Mouse (Mus musculus) cerebellum, adult 11-12 months (tissue): ENCODE results near the gene 4930412O13Rik.

Experiments used
- DNase-seq: peaks from one replicate; pipeline ENCODE4 v3.0.0; 2022

Gene 4930412O13Rik

GRCm38 (mm10) chr2:9881051-9881591, at the start of gene 4930412O13Rik:
Gene 4930412O13Rik (plus strand): TSS chr2:9881252.
- no peak for DNase-seq

DNA sequence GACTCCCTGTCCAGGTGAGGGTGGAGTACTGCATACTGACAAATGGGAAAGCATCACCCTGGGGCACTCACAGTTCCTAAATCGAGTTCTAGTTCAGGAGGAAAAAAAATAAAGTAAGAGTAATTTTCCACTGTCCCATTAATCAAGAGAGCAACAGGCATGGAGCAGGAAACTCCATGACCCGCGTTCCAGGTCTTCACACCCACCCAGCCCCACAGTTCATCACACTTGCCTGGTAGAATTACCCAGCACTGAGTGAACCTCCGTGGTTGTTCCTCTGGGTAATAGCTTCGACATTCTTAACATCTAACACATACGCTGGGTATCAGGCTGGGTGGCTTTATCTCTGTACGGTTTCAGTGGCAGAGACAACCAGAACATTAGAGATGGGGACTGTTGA, 47.3 kb upstream of the 4930412O13Rik start:
- no peak for DNase-seq

- no peak for DNase-seq
Measured at GRCm38 (mm10) chr2:9835195-9835594, 45.9 kb upstream of the 4930412O13Rik start.

- DNase-seq, result no peak
Measured at GRCm38 (mm10) chr2:9852851-9853576, 28.0 kb upstream of the 4930412O13Rik start.

GRCm38 (mm10) chr2:9855861-9856260, 25.2 kb upstream of the 4930412O13Rik start:
- no peak for DNase-seq

GRCm38 (mm10) chr2:9860698-9861097, 20.4 kb upstream of the 4930412O13Rik start:
- no peak for DNase-seq

DNA sequence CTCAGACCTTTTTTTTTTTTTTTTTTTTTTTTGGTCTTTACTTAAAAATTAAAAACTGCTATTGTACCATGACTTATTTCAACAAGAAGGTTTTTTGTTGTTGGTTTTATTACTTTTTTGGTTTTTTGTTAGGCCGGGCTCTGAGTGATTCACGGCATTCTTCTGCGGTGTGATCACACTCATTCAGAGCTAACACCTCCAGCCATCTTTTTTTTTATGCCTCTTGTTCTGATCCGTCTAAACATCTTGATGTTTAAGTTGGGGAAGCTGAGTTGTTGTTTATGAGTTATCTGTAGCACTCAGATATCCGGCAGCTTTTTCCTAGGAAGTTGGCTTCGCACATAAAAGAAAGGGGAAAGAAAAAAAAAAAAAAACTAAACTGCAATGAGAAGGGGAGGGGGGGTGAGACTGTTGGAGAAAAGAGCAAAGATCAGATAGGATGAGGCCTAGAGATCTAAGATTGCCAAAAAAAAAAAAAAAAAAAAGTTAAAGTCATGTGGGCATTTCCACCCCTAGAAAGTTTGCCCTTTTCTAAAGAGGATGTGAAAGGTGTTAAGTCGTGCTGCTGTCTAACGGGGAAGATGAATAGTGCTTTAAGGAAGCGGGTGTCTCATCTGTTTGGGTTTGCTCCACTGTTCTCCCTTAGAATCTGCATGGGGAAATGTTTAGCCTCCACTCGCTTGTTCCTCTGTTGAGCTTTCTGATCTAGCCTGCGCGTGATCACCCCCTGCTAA, 13.8 kb upstream of the 4930412O13Rik start:
- no peak for DNase-seq

GRCm38 (mm10) chr2:9871141-9871716, 9.8 kb upstream of the 4930412O13Rik start:
- no peak for DNase-seq

GRCm38 (mm10) chr2:9871798-9872197, 9.3 kb upstream of the 4930412O13Rik start:
- no peak for DNase-seq

DNA sequence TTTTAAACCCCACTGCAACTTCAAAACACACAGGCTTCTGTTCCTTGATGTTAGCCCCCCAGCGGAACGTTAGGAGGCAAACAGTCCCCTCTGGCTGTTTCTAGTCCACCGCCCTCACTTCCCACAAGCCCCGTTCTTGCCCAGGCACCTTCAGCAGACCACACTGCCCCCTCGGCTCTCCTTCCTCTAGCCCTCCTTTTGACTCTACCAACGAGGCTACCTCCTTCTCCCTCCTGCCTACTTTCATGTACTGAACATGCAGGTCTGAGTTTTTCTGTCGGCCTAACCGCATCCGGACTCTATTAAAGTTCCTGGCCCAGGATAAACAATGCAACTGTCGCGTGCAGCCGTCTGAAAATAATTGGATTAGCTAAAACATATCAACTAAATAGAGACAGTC, 8.4 kb upstream of the 4930412O13Rik start:
- no peak for DNase-seq

DNA sequence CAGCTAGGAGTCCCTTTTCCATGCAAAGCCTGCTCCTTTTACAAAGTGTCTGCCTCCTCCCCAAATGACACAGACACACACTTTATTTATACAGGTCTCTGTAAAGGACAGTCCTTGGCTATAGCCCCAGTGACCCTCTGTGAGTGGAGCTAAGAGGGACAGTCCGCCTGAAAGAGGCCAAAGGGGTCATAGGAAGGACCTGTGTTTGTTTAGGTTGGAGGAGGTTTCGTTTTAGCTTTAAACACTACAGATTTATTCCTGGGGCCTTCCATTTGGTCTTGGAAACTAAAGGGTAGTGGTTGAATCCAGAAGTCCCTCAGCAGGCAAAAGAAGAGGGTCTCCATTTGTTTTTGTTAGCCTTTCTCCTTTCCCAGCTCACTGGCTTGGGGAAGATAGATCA, 7.3 kb upstream of the 4930412O13Rik start:
- DNase-seq, result no peak

GRCm38 (mm10) chr2:9874467-9875219, 6.4 kb upstream of the 4930412O13Rik start:
- DNase-seq, result no peak

DNA sequence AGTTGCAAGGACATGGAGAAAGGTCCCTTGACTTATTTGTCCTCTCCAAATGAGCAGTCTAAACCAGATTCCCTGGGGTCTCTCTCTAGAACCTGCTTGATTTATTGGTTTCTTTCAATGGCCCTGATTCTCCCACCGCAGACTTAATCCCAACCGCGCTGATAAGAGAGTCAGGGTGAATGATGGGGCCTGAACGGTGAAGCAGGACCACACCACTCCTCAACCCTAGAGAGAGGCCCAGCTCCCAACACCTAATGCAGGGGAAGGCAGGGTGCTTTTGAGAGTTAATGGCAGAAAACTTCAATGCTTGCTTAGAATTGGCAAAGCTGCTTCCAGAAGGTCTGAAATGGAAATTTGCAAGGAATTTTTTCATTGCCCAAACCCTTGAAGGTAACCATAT, 5.8 kb upstream of the 4930412O13Rik start:
- DNase-seq, result no peak

DNA sequence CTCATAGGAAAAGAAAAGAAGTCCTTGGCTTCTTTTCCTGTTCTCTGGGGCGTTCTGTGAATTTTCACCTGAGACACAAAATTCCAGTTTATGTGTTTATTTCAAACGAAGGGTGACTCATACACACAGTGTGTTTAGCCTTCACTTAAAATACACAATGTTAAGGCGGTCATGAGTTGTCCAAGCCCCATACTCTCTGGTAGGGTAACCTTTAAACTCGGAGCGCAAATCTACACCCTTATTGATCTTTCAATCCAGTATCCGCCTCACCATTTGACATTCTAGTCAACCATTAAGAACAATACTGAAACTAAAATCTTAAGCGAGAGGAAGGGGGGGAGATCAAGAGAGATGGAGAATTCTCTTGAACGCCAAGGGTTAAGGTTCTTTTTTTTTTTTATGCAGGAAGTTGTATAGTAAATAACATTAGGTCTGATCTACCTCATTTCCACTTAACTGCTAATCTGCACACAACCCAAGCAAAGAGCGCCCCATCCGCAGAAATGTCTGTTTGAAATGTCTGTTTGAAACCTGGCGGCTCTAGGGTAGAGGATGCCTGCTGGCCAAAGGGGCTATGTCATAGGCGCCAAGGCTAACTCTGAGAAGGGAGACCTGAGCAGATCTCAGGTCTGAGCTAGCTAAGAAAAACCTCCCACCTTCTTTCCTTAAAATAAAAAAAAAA, 5.2 kb upstream of the 4930412O13Rik start:
- no peak for DNase-seq

GRCm38 (mm10) chr2:9876621-9877325, 4.3 kb upstream of the 4930412O13Rik start:
- no peak for DNase-seq

GRCm38 (mm10) chr2:9877326-9877690, 3.7 kb upstream of the 4930412O13Rik start:
- DNase-seq, result no peak

- no peak for DNase-seq
Measured at GRCm38 (mm10) chr2:9877966-9878563, 3.0 kb upstream of the 4930412O13Rik start.

GRCm38 (mm10) chr2:9878564-9879081, 2.4 kb upstream of the 4930412O13Rik start:
- no peak for DNase-seq

DNA sequence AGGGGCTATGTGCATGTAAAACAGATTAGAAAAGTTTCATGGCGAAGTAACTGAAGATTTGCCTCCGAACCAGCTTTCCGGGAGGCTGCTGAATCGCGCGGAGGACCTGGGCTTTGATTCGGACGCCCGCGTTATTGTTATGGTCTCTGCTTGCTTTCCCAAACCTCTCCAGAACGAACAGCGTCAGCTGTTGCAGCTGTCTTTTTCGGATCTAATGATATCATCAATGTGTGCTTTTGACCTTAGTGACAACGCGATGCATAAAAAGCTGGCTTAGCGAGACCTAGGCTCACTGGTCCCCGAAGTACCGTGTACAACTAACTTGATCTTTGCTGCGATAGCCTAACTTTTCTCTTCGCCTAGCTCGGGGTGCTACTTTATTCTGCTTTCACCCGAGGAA, 2.0 kb upstream of the 4930412O13Rik start:
- DNase-seq, result no peak

- peak; percentile 23 for DNase-seq
Measured at GRCm38 (mm10) chr2:9879493-9879892, 1.6 kb upstream of the 4930412O13Rik start.

DNA sequence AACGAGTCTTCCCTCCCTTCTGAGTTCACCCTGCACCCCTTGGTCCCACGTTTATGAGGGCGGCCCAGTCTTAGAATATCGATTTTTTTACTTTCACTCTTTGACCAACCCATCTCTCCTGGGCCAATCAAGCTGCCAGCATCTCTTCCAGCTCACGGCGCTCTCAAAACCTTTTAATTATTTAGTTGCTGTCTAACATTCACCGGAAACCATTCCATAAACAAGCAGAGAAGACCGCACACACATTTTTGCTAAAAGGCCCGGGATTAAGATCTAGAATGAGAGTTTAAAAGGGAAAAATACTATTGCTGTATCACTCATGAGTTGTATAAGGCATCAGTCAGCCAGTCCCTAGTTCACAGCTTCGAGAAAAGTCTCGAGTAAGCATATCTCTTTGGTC, 781 bp upstream of the 4930412O13Rik start:
- no peak for DNase-seq
